Mouse (Mus musculus) cortical plate, adult 2 months (tissue): Measurements from ENCODE around the gene Mrnip.

Experiments
- CTCF ChIP-seq: fragments of 200-500 bp; IDR thresholded peaks from 2 replicates; pipeline ENCODE4 v1.5.1; 2011; ENCODE audit warnings: mild to moderate bottlenecking, control low read depth, low read length; ENCODE audit not compliant: insufficient read depth; ENCODE audit errors: extremely low read depth
- POLR2A ChIP-seq: fragments of 200-500 bp; IDR thresholded peaks from 2 replicates; pipeline ENCODE4 v1.6.1; 2011; ENCODE audit warnings: mild to moderate bottlenecking, low read length, control low read depth; ENCODE audit not compliant: insufficient read depth; ENCODE audit errors: extremely low read depth

GRCm38 (mm10) chr11:50198916-50199315 is 24.7 kb downstream of the Mrnip start:
- TF ChIP-seq CTCF (no peak), POLR2A (peak; percentile 43; the same call in 1 of the 2 replicates)
